Mouse (Mus musculus) frontal cortex, postnatal 10 days (tissue): ENCODE measurements at regions not wholly inside any gene's neighbourhood (a gene's known extent, or its start where the extent isn't known, plus 50 kb on each side); places are given as distances from the start of the nearest gene placed in this dataset.
A peak's percentile ranks its signal among the peaks of the same experiment; 100 is the strongest.
"Not testable (repeated sequence)": the region's sequence is repeated elsewhere in the genome, so short reads cannot be mapped to it uniquely, and the experiment has no call there.

Source experiments
- DNase-seq, 2 experiments: peaks; one replicate each; pipeline ENCODE4 v3.0.0; 2022; ENCODE audit warnings: low spot score in 2 of 2, mixed read lengths in 1 of 2

DNA sequence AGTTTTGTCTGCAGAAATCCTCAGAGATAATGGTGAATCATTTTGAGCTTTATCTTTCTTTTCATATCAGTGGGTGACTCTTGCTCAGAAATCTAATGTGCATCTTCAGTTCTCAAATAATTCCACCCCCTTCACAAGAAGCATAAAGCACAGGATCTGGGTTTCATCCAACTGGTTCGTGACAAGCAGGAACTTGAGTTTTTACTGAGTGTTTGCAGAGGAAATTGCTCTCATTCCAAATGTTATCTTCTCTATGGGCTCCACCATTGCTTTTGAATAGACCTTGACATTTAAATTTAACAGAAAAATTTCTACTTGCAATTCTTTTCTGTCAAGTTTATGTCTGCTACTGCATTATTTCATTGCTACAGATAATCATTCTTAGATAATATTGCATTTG, 443.1 kb downstream of the Arl4a start:
- DNase-seq = no peak

- DNase-seq = not testable (repeated sequence)
These were observed 444.0 kb downstream of the Arl4a start for GRCm38 (mm10) chr12:39593781-39594180.

GRCm38 (mm10) chr12:39587204-39587909, 450.5 kb downstream of the Arl4a start:
- no peak for DNase-seq

DNA sequence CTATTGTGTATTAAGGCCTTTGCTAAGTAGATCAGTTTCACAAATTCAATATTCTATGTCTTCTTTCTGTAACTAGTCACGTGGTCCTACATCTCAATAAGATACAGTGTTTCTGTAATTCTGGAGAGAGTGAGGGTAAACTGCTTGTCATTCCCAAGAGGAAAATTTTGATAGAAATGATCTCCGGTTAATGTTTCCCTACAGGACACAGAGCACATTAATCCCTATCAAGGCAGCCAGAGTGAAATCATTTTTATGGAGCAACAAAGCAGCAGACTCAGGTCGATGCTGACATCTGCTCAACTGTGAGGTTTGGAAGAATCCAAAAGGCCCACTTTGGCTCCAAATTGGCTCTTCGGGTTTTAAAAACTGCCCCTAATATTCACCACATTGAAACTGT, 451.7 kb downstream of the Arl4a start:
- DNase-seq = no peak

DNA sequence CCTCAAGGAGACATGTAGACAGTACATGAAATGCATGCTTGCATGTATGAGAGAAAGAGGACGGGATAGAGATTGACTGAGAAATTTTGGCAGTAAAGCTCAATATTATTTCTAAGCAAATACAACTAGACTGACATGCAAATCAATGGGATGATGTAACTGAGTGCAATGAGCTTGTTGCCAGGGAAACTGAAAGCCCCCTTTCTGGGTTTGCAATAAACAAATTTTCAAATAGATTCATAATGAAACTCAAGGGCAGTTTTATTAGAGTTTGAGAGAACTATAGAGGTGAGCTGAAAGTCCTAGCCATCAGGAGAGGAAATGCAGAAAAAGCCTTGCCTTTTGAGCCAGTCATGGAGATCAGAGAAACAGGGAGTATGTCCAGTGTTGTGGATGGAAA, 460.2 kb downstream of the Arl4a start:
- no peak for DNase-seq

- no peak for DNase-seq
These were observed 465.0 kb downstream of the Arl4a start for GRCm38 (mm10) chr12:39572802-39573201.

GRCm38 (mm10) chr12:39572147-39572546, 465.7 kb downstream of the Arl4a start:
- DNase-seq = no peak

DNA sequence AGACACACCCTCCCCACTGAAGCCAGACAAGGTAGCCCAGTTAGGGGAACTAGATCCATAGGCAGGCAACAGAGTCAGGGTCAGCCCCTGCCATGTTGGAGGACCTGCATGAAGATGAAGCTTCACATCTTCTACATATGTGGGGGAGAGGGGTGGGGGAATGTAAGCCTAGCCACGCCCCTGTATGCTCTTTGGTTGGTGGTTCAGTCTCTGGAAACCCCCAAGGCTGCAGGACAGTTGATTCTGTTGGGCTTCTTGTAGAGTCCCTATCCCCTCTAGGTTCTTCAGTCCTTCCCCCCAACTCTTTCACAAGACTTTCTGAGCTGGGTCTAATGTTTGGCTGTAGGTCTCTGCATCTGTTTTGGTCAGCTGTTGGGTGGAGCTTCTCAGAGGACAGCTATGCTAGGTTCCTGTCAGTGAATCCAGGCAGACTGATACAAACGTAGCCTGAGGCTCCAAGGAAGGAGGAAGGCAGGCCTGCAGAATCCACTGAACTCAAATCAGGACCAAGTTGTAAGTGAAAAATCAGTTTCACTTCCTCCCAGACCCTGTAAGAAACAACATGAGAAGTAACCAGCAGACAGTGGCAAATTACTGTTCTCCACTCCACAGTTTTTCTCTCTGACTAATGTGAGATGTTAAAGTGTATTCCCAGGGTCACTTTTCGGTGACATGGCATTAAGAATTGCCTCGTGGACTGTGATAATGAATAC, 476.9 kb downstream of the Arl4a start:
- no peak for DNase-seq

DNA sequence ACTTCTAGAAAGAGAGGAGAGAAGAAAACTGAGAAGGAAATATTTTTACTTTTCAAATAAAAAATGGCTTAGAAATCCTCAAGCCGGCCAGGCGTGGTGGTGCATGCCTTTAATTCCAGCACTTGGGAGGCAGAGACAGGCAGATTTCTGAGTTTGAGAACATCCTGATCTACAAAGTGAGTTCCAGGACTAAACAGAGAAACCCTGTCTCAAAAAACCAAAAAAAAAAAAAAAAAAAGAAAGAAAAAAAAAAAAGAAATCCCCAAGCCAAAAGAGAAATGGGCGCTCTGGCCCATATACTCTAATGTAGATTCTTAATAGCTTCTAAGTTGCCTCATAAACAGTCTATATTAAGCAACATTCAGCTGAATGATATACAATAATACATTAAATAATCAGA, 479.3 kb downstream of the Arl4a start:
- DNase-seq = no peak

GRCm38 (mm10) chr12:39536326-39536725, 501.5 kb downstream of the Arl4a start:
- no peak for DNase-seq

GRCm38 (mm10) chr12:39528121-39528520, 509.7 kb downstream of the Arl4a start:
- no peak for DNase-seq

GRCm38 (mm10) chr12:39527216-39527600, 510.6 kb downstream of the Arl4a start:
- DNase-seq = no peak

DNA sequence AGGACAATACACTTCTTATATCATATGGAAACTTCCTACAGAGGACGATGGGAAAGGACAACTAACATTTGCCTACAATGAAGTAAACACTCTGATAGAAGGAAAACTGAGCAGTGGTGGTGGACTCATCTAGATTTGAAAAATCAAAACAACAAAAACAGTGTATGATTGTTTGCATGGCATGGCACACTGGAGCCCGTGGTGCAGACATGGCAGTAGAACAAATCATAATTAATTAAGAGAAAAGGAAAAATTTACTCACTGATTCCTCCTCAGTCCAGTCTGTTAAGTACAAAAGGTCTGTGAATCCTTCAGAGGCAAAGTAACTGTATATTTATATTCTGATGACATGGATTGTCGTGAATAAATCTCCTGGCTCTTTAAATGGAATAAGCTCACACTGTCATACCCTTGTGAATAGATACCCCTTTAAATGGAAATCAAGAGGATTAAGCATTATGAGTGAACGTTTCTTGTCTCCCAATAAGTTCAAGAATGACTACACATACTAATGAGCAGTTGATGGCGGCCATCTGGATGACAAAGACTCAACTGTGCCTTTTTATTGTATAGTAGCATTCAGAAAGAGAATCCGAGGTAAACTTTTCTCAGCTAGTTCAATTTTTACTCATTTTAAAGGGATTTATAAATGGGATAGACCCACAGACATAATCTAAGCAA, 511.1 kb downstream of the Arl4a start:
- DNase-seq = no peak

GRCm38 (mm10) chr12:39515690-39516089, 522.1 kb downstream of the Arl4a start:
- no peak for DNase-seq

DNA sequence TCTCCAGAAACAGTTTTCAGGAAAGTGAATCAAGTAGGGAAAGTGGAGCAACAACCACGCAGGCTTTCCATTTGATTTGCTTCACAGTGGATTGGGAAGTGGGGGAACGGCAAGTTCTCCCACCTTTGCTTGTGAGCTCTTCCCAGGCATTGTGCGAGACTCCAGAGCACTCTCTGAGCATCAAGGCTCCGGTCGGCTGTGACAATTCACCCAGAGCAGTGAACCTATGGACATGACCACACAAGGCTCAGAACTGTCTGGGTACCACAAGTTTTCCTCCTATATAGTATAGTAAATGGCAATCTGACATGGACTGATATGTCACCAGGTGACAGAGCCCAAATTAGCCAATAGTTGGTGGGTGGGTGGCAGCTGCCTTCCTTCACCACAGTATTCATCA, 527.0 kb downstream of the Arl4a start:
- no peak for DNase-seq

GRCm38 (mm10) chr12:39510073-39510812, 527.6 kb downstream of the Arl4a start:
- DNase-seq = peak; percentile 46 to 66

GRCm38 (mm10) chr12:39496203-39496602, 541.6 kb downstream of the Arl4a start:
- no peak for DNase-seq

DNA sequence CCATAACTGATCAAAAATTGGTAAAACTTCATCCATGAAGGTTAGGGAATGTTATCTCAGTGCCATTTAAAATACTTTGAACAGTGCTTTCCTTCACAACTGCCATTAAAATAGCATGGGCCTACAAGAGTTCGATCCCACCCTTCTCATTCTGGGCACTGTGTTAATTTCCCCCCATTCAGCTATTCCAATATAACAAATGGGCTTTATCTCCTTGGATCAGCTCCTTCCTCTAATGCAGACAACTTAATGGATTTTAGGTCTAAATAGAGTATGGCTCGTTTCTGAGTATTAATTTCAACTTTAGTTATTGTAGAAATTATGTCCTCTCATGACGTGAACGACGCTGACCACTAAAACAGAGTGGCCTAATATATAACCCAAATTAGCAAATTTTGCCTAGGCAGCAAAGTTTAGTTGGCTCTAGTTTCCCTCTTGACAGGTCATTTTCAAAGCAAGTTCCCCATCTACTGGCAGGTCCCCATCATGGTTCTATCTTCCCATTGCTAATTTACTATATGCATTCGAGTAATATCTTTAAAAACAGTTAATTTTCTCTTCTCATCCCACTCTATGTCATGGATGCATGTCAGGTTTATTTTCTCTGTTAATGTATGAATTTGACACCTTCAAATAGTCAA, 544.1 kb downstream of the Arl4a start:
- no peak for DNase-seq

- no peak for DNase-seq
These were observed 544.7 kb downstream of the Arl4a start for GRCm38 (mm10) chr12:39493114-39493513.

DNA sequence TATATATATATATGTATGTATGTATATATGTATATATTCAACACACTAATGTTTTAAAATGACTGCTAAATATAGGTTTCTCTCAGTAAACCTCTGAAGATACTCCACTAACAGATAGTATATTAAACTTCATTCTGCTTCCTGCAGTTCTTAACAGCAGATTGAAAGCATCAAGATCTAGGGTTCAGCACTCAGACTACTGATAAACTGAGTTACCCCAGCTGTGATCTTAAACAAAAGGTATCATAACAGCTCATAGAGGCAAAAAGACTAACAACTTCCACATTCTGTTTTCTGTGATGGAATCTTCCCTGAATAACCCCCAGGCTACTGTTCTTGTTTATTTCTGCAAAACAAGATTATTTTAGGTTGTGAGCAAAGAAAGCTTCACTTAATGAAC, 564.8 kb downstream of the Arl4a start:
- DNase-seq = no peak
